Mouse (Mus musculus): ENCODE data around the gene Slc46a2.

The Slc46a2 gene

GRCm38 (mm10) chr4:59891723-59892416 is 23.0 kb downstream of the Slc46a2 start:
- in situ Hi-C loops (cut with MboI): no loop called here

GRCm38 (mm10) chr4:59890086-59890600 is 24.7 kb downstream of the Slc46a2 start:
- in situ Hi-C loops (cut with MboI): no loop called here

- in situ Hi-C loops (cut with MboI): no loop called here
These were observed 26.8 kb downstream of the Slc46a2 start for GRCm38 (mm10) chr4:59888014-59888413.

- in situ Hi-C loops (cut with MboI): no loop called here
These were observed 27.8 kb downstream of the Slc46a2 start for GRCm38 (mm10) chr4:59887011-59887410.

- in situ Hi-C loops (cut with MboI): no loop called here
These were observed 28.6 kb downstream of the Slc46a2 start for GRCm38 (mm10) chr4:59886281-59886680.

GRCm38 (mm10) chr4:59884136-59884696 is 30.6 kb downstream of the Slc46a2 start:
- in situ Hi-C loops (cut with MboI): no loop called here

- in situ Hi-C loops (cut with MboI): no loop called here
These were observed 33.6 kb downstream of the Slc46a2 start for GRCm38 (mm10) chr4:59881210-59881609.

- in situ Hi-C loops (cut with MboI): no loop called here
These were observed 34.1 kb downstream of the Slc46a2 start for GRCm38 (mm10) chr4:59880725-59881124.

GRCm38 (mm10) chr4:59879444-59879843 is 35.4 kb downstream of the Slc46a2 start:
- in situ Hi-C loops (cut with MboI): no loop called here

- in situ Hi-C loops (cut with MboI): no loop called here
These were observed 36.3 kb downstream of the Slc46a2 start for GRCm38 (mm10) chr4:59878595-59878994.

- in situ Hi-C loops (cut with MboI): no loop called here
These were observed 37.8 kb downstream of the Slc46a2 start for GRCm38 (mm10) chr4:59877025-59877424.

- in situ Hi-C loops (cut with MboI): no loop called here
These were observed 38.3 kb downstream of the Slc46a2 start for GRCm38 (mm10) chr4:59876570-59876969.

- in situ Hi-C loops (cut with MboI): loop anchor here (25.0 kb wide), 1 partner anchor 262 kb away; no protein-coding TSS in a partner anchor
These were observed 41.0 kb downstream of the Slc46a2 start for GRCm38 (mm10) chr4:59873830-59874229.

- in situ Hi-C loops (cut with MboI): loop anchor here (25.0 kb wide), 1 partner anchor 261 kb away; no protein-coding TSS in a partner anchor
These were observed 41.6 kb downstream of the Slc46a2 start for GRCm38 (mm10) chr4:59873240-59873639.

GRCm38 (mm10) chr4:59870859-59871591 is 43.8 kb downstream of the Slc46a2 start:
- in situ Hi-C loops (cut with MboI): loop anchor here (25.0 kb wide), 1 partner anchor 259 kb away; no protein-coding TSS in a partner anchor

GRCm38 (mm10) chr4:59870433-59870832 is 44.4 kb downstream of the Slc46a2 start:
- in situ Hi-C loops (cut with MboI): loop anchor here (25.0 kb wide), 1 partner anchor 258 kb away; no protein-coding TSS in a partner anchor

- in situ Hi-C loops (cut with MboI): loop anchor here (25.0 kb wide), 1 partner anchor 257 kb away; no protein-coding TSS in a partner anchor
These were observed 45.3 kb downstream of the Slc46a2 start for GRCm38 (mm10) chr4:59869488-59870057.

- in situ Hi-C loops (cut with MboI): loop anchor here (25.0 kb wide), 1 partner anchor 256 kb away; no protein-coding TSS in a partner anchor
These were observed 46.8 kb downstream of the Slc46a2 start for GRCm38 (mm10) chr4:59868086-59868485.

GRCm38 (mm10) chr4:59863869-59864268 is 51.0 kb downstream of the Slc46a2 start:
- in situ Hi-C loops (cut with MboI): loop anchor here (25.0 kb wide), 1 partner anchor 252 kb away; no protein-coding TSS in a partner anchor

GRCm38 (mm10) chr4:59862335-59862734 is 52.5 kb downstream of the Slc46a2 start:
- in situ Hi-C loops (cut with MboI): loop anchor here (25.0 kb wide), 1 partner anchor 250 kb away; no protein-coding TSS in a partner anchor

- in situ Hi-C loops (cut with MboI): loop anchor here (25.0 kb wide), 1 partner anchor 250 kb away; no protein-coding TSS in a partner anchor
These were observed 53.0 kb downstream of the Slc46a2 start for GRCm38 (mm10) chr4:59861871-59862270.

- in situ Hi-C loops (cut with MboI): loop anchor here (25.0 kb wide), 1 partner anchor 248 kb away; no protein-coding TSS in a partner anchor
These were observed 54.4 kb downstream of the Slc46a2 start for GRCm38 (mm10) chr4:59860431-59860830.

Data from mature B cell (primary cell).